Mouse (Mus musculus) brain, embryonic 14.5 days (tissue): ENCODE measurements at regions not wholly inside any gene's neighbourhood (a gene's known extent, or its start where the extent isn't known, plus 50 kb on each side); places are given as distances from the start of the nearest gene placed in this dataset.
"Not testable (repeated sequence)": the region's sequence is repeated elsewhere in the genome, so short reads cannot be mapped to it uniquely, and the experiment has no call there.

Experiments used
- DNase-seq: peaks from one replicate; pipeline ENCODE4 v3.0.0-alpha.2; 2011; ENCODE audit warnings: low read depth
- CTCF ChIP-seq: fragments of 200-500 bp; IDR thresholded peaks from 2 replicates; pipeline ENCODE4 v1.5.1; 2012; ENCODE audit warnings: inconsistent platforms, mild to moderate bottlenecking, moderate library complexity, borderline replicate concordance; ENCODE audit not compliant: insufficient read depth, insufficient read length; ENCODE audit errors: extremely low read depth
- POLR2A ChIP-seq: fragments of 200-500 bp; IDR thresholded peaks from 2 replicates; pipeline ENCODE4 v1.6.1; 2012; ENCODE audit warnings: mild to moderate bottlenecking, inconsistent platforms, borderline replicate concordance; ENCODE audit not compliant: poor library complexity, insufficient read depth, insufficient read length, severe bottlenecking; ENCODE audit errors: extremely low read depth

GRCm38 (mm10) chr14:104731319-104731995 is 209.0 kb upstream of the Rnf219 start:
- no peak for DNase-seq
- TF ChIP-seq POLR2A (no peak), CTCF (no peak)

- DNase-seq: not testable (repeated sequence)
Observed at GRCm38 (mm10) chr14:104715651-104716050, 193.2 kb upstream of the Rnf219 start.

- TF ChIP-seq POLR2A: no peak
- no peak for TF ChIP-seq CTCF
- no peak for DNase-seq
Observed at GRCm38 (mm10) chr14:104702283-104702893, 179.9 kb upstream of the Rnf219 start.

- TF ChIP-seq POLR2A (no peak), CTCF (no peak)
- DNase-seq: no peak
Observed at GRCm38 (mm10) chr14:104698962-104699361, 176.5 kb upstream of the Rnf219 start.

GRCm38 (mm10) chr14:104695101-104695500 is 172.7 kb upstream of the Rnf219 start:
- TF ChIP-seq CTCF: no peak
- TF ChIP-seq POLR2A: no peak
- peak; percentile 54 for DNase-seq

- peak; percentile 75 for DNase-seq
- TF ChIP-seq POLR2A: no peak
- no peak for TF ChIP-seq CTCF
Observed at GRCm38 (mm10) chr14:104694174-104694803, 171.8 kb upstream of the Rnf219 start.

- DNase-seq: no peak
- TF ChIP-seq CTCF (no peak), POLR2A (no peak)
Observed at GRCm38 (mm10) chr14:104692616-104693015, 170.2 kb upstream of the Rnf219 start.

GRCm38 (mm10) chr14:104688440-104688839 is 166.0 kb upstream of the Rnf219 start:
- TF ChIP-seq POLR2A (no peak), CTCF (no peak)
- no peak for DNase-seq

GRCm38 (mm10) chr14:104676810-104677209 is 154.4 kb upstream of the Rnf219 start:
- DNase-seq: peak; percentile 70
- TF ChIP-seq CTCF: no peak
- no peak for TF ChIP-seq POLR2A

- DNase-seq: no peak
- TF ChIP-seq CTCF (peak; percentile 26; the same call in 1 of the 2 replicates), POLR2A (no peak)
Observed at GRCm38 (mm10) chr14:104661696-104662095, 139.3 kb upstream of the Rnf219 start.

- DNase-seq: no peak
- TF ChIP-seq CTCF: no peak
- no peak for TF ChIP-seq POLR2A
Observed at GRCm38 (mm10) chr14:104658751-104659150, 136.3 kb upstream of the Rnf219 start.

GRCm38 (mm10) chr14:104649980-104650379 is 127.5 kb upstream of the Rnf219 start:
- peak; percentile 52 for DNase-seq
- TF ChIP-seq POLR2A (no peak), CTCF (no peak)
